Mouse (Mus musculus) hindbrain, embryonic 11.5 days (tissue): Measurements from ENCODE around the gene Rpl6. TPM values are rescaled to one million over a fixed set of nuclear protein-coding genes. Genes with fewer than 3 reads are reported as not detected.
"Not testable (repeated sequence)": the region's sequence is repeated elsewhere in the genome, so short reads cannot be mapped to it uniquely, and the experiment has no call there.

Experiments used
- ATAC-seq: fragments of 200-750 bp; cut with Nextera tagmentation; 2 replicates; pipeline ENCODE4 v1.8.0; 2017; ENCODE audit warnings: mild to moderate bottlenecking, moderate TSS enrichment, moderate library complexity; ENCODE audit not compliant: low FRiP score
- DNase-seq: peaks from one replicate; pipeline ENCODE4 v3.0.0-alpha.2; 2015; ENCODE audit warnings: low spot score
- H3K27ac ChIP-seq: fragments of 300-500 bp; sonication (generic); 2 replicates; pipeline ENCODE4 v1.5.1; 2014; ENCODE audit warnings: mild to moderate bottlenecking, low read depth, low read length
- H3K27me3 ChIP-seq: fragments of 300-500 bp; sonication (generic); 2 replicates; pipeline ENCODE4 v1.6.1; 2014; ENCODE audit warnings: mild to moderate bottlenecking, low read length, moderate library complexity, mixed read lengths; ENCODE audit not compliant: control insufficient read depth, insufficient read depth
- H3K36me3 ChIP-seq: fragments of 300-500 bp; sonication (generic); 2 replicates; pipeline ENCODE4 v1.6.1; 2014; ENCODE audit warnings: mild to moderate bottlenecking, low read length, moderate library complexity, mixed read lengths; ENCODE audit not compliant: control insufficient read depth, insufficient read depth
- H3K4me1 ChIP-seq: fragments of 300-500 bp; sonication (generic); replicated peaks from 2 replicates; pipeline ENCODE4 v1.6.1; 2014; ENCODE audit warnings: low read length, mixed read lengths; ENCODE audit not compliant: control insufficient read depth, insufficient read depth
- H3K4me2 ChIP-seq: fragments of 300-500 bp; sonication (generic); replicated peaks from 2 replicates; pipeline ENCODE4 v1.6.1; 2014; ENCODE audit warnings: mild to moderate bottlenecking, low read depth, low read length
- H3K4me3 ChIP-seq: fragments of 300-500 bp; sonication (generic); 2 replicates; pipeline ENCODE4 v1.5.1; 2014; ENCODE audit warnings: low read depth, low read length
- H3K9ac ChIP-seq: fragments of 300-500 bp; sonication (generic); 2 replicates; pipeline ENCODE4 v1.6.1; 2014; ENCODE audit warnings: low read depth, low read length
- H3K9me3 ChIP-seq: fragments of 300-500 bp; sonication (generic); 2 replicates; pipeline ENCODE4 v1.6.1; 2016; ENCODE audit warnings: low read length; ENCODE audit not compliant: control insufficient read depth
- WGBS: fragments of 180-500 bp; shearing (Covaris S2); extraction: QIAGEN DNeasy Blood & Tissue Kit; methylation state at CpG from one replicate; pipeline ENCODE4 v1.1.7; 2014; 5-methylcytosine and 5-hydroxymethylcytosine counted together
- polyA plus RNA-seq: library from polyadenylated mRNA; unstranded; fragments of >200 nt; fragmentation: Nextera tagmentation; extraction: Ambion mirVana; gene quantifications from 2 replicates; pipeline ENCODE4 v1.2.1, GENCODE M21; 2014

Gene Rpl6
- polyA plus RNA-seq, 1 experiment from 2014 or later, result 657 TPM

GRCm38 (mm10) chr5:121224856-121225255, 20.6 kb downstream of the Rpl6 start:
- 92% methylated on average over 3 of the region's 3 CpGs for WGBS
- Histone ChIP-seq H3K27ac (no peak overlapping the region), H3K27me3 (no peaks in the 10 kb centered on the region), H3K36me3 (no peaks in the 10 kb centered on the region), H3K4me3 (no peak overlapping the region), H3K9me3 (no peaks in the 10 kb centered on the region), H3K4me1 (no peaks in the 10 kb centered on the region), H3K9ac (no peak overlapping the region), H3K4me2 (no peak overlapping the region)
- DNase-seq, result no peak
- ATAC-seq, result no peak

GRCm38 (mm10) chr5:121225854-121226253, 21.6 kb downstream of the Rpl6 start:
- Histone ChIP-seq H3K4me1 (no peaks in the 10 kb centered on the region), H3K36me3 (no peaks in the 10 kb centered on the region), H3K27me3 (no peaks in the 10 kb centered on the region), H3K27ac (no peak overlapping the region), H3K9me3 (no peaks in the 10 kb centered on the region), H3K4me3 (no peak overlapping the region), H3K4me2 (no peak overlapping the region), H3K9ac (no peak overlapping the region)
- DNase-seq (no peak), ATAC-seq (no peak)
- 86% methylated on average over 2 of the region's 2 CpGs for WGBS

- H3K27me3 ChIP-seq, result no peaks in the 10 kb centered on the region
- H3K4me1 ChIP-seq, result no peaks in the 10 kb centered on the region
- no peak for DNase-seq
- ATAC-seq, result no peak
- no peaks in the 10 kb centered on the region for H3K9me3 ChIP-seq
- H3K9ac ChIP-seq, result no peak overlapping the region
- no peak overlapping the region for H3K27ac ChIP-seq
- H3K4me2 ChIP-seq, result no peak overlapping the region
- 90% methylated on average over 3 of the region's 3 CpGs for WGBS
- no peak overlapping the region for H3K4me3 ChIP-seq
- no peaks in the 10 kb centered on the region for H3K36me3 ChIP-seq
Measured at GRCm38 (mm10) chr5:121226406-121226805, 22.1 kb downstream of the Rpl6 start.

GRCm38 (mm10) chr5:121226845-121227244, 22.6 kb downstream of the Rpl6 start:
- H3K9ac ChIP-seq, result no peak overlapping the region
- no peaks in the 10 kb centered on the region for H3K27me3 ChIP-seq
- WGBS, result 93% methylated on average over 4 of the region's 4 CpGs
- no peak overlapping the region for H3K27ac ChIP-seq
- no peak overlapping the region for H3K4me3 ChIP-seq
- ATAC-seq, result no peak
- no peaks in the 10 kb centered on the region for H3K9me3 ChIP-seq
- no peak overlapping the region for H3K4me2 ChIP-seq
- no peaks in the 10 kb centered on the region for H3K36me3 ChIP-seq
- no peak for DNase-seq
- no peaks in the 10 kb centered on the region for H3K4me1 ChIP-seq

- 100% methylated on average over 1 of the region's 1 CpGs for WGBS
- not testable (repeated sequence) for H3K4me2 ChIP-seq, H3K4me3 ChIP-seq, H3K27me3 ChIP-seq, H3K36me3 ChIP-seq, ATAC-seq, DNase-seq, H3K9me3 ChIP-seq, H3K27ac ChIP-seq, H3K9ac ChIP-seq, H3K4me1 ChIP-seq
Measured at GRCm38 (mm10) chr5:121227330-121227729, 23.0 kb downstream of the Rpl6 start.

GRCm38 (mm10) chr5:121229182-121229581, 24.9 kb downstream of the Rpl6 start:
- DNase-seq, result no peak
- H3K27me3 ChIP-seq, result no peaks in the 10 kb centered on the region
- WGBS, result 92% methylated on average over 2 of the region's 2 CpGs
- H3K9ac ChIP-seq, result no peak overlapping the region
- no peaks in the 10 kb centered on the region for H3K9me3 ChIP-seq
- H3K36me3 ChIP-seq, result no peaks in the 10 kb centered on the region
- no peak overlapping the region for H3K27ac ChIP-seq
- no peak overlapping the region for H3K4me2 ChIP-seq
- no peaks in the 10 kb centered on the region for H3K4me1 ChIP-seq
- no peak for ATAC-seq
- no peak overlapping the region for H3K4me3 ChIP-seq

- Histone ChIP-seq H3K4me2 (no peak overlapping the region), H3K36me3 (no peaks in the 10 kb centered on the region), H3K9me3 (no peaks in the 10 kb centered on the region), H3K4me1 (no peaks in the 10 kb centered on the region), H3K27ac (no peak overlapping the region), H3K27me3 (no peaks in the 10 kb centered on the region), H3K9ac (no peak overlapping the region), H3K4me3 (no peak overlapping the region)
- 93% methylated on average over 9 of the region's 9 CpGs for WGBS
- ATAC-seq (no peak), DNase-seq (no peak)
Measured at GRCm38 (mm10) chr5:121230811-121231210, 26.5 kb downstream of the Rpl6 start.

- WGBS, result 95% methylated on average over 1 of the region's 1 CpGs
- Histone ChIP-seq H3K9ac (no peak overlapping the region), H3K9me3 (no peaks in the 10 kb centered on the region), H3K4me2 (no peak overlapping the region), H3K36me3 (no peaks in the 10 kb centered on the region), H3K27me3 (no peaks in the 10 kb centered on the region), H3K4me1 (no peaks in the 10 kb centered on the region), H3K4me3 (no peak overlapping the region), H3K27ac (no peak overlapping the region)
- DNase-seq, result no peak
- no peak for ATAC-seq
Measured at GRCm38 (mm10) chr5:121232789-121233188, 28.5 kb downstream of the Rpl6 start.

- ATAC-seq, result no peak
- DNase-seq, result no peak
- Histone ChIP-seq H3K9me3 (no peaks in the 10 kb centered on the region), H3K4me1 (no peaks in the 10 kb centered on the region), H3K4me2 (no peak overlapping the region), H3K36me3 (no peaks in the 10 kb centered on the region), H3K27me3 (no peaks in the 10 kb centered on the region), H3K4me3 (no peak overlapping the region), H3K27ac (no peak overlapping the region), H3K9ac (no peak overlapping the region)
- WGBS, result 85% methylated on average over 2 of the region's 2 CpGs
Measured at GRCm38 (mm10) chr5:121233726-121234125, 29.4 kb downstream of the Rpl6 start.
